Mouse (Mus musculus) testis, adult 2 months (tissue): Measurements from ENCODE around the gene Fads6. TPM values are rescaled to one million over a fixed set of nuclear protein-coding genes. Genes with fewer than 3 reads are reported as not detected.
A peak's percentile ranks its signal among the peaks of the same experiment; 100 is the strongest.

Source experiments
- H3K27ac ChIP-seq: fragments of 200-500 bp; 2 replicates; pipeline ENCODE4 v1.5.1; 2012; ENCODE audit warnings: low read depth, low read length; ENCODE audit not compliant: control insufficient read depth, insufficient read depth
- H3K27me3 ChIP-seq: fragments of 200-500 bp; 2 replicates; pipeline ENCODE4 v1.6.1; 2012; ENCODE audit warnings: mild to moderate bottlenecking, low read length, moderate library complexity; ENCODE audit not compliant: control insufficient read depth, insufficient read depth
- H3K36me3 ChIP-seq: fragments of 200-500 bp; 2 replicates; pipeline ENCODE4 v1.6.1; 2012; ENCODE audit warnings: mild to moderate bottlenecking, low read length; ENCODE audit not compliant: control insufficient read depth, insufficient read depth
- H3K4me1 ChIP-seq: fragments of 200-500 bp; 2 replicates; pipeline ENCODE4 v1.6.1; 2012; ENCODE audit warnings: low read length; ENCODE audit not compliant: control insufficient read depth, insufficient read depth
- H3K4me3 ChIP-seq: fragments of 200-500 bp; 2 replicates; pipeline ENCODE4 v1.5.1; 2012; ENCODE audit warnings: low read depth, mild to moderate bottlenecking, low read length, moderate library complexity, mixed read lengths; ENCODE audit not compliant: control insufficient read depth
- CTCF ChIP-seq: fragments of 200-500 bp; IDR thresholded peaks from 2 replicates; pipeline ENCODE4 v1.5.1; 2012; ENCODE audit warnings: low read depth, mild to moderate bottlenecking, inconsistent platforms, low read length, moderate library complexity; ENCODE audit not compliant: control insufficient read depth, insufficient read depth, insufficient replicate concordance
- POLR2A ChIP-seq: fragments of 200-500 bp; IDR thresholded peaks from 2 replicates; pipeline ENCODE4 v1.6.1; 2012; ENCODE audit warnings: low read depth, mild to moderate bottlenecking, inconsistent platforms, low read length, moderate library complexity; ENCODE audit not compliant: control insufficient read depth
- polyA plus RNA-seq: library from polyadenylated mRNA; depleted of rRNA; stranded (reverse); fragments of >200 nt; gene quantifications from 2 replicates; pipeline ENCODE4 v1.2.3, GENCODE M21; 2012

Fads6 gene
- polyA plus RNA-seq, 1 experiment, result 6.4 TPM

- TF ChIP-seq POLR2A (no peak), CTCF (no peak)
- Histone ChIP-seq H3K27ac (no peak overlapping the region), H3K27me3 (no peaks in the 10 kb centered on the region), H3K36me3 (no peaks in the 10 kb centered on the region), H3K4me3 (no peak overlapping the region), H3K4me1 (peaks cover 6% of the 10 kb centered on the region)
Measured at GRCm38 (mm10) chr11:115336115-115336514, 38.7 kb upstream of the Fads6 start.

GRCm38 (mm10) chr11:115335223-115335622, 37.8 kb upstream of the Fads6 start:
- H3K4me1 ChIP-seq, result peaks cover 6% of the 10 kb centered on the region
- no peak overlapping the region for H3K4me3 ChIP-seq
- no peaks in the 10 kb centered on the region for H3K27me3 ChIP-seq
- no peaks in the 10 kb centered on the region for H3K36me3 ChIP-seq
- no peak overlapping the region for H3K27ac ChIP-seq
- TF ChIP-seq CTCF (no peak), POLR2A (no peak)

GRCm38 (mm10) chr11:115334531-115334930, 37.1 kb upstream of the Fads6 start, which contains the start of gene Otop3:
Gene Otop3 (plus strand): TSS chr11:115334731.
- Histone ChIP-seq H3K27ac (no peak within 1 kb of the TSS), H3K4me3 (no peak within 1 kb of the TSS; the same call in 1 of the 2 replicates), H3K4me1 (peaks cover 8% of the 10 kb centered on the region), H3K27me3 (no peaks in the 10 kb centered on the region), H3K36me3 (no peaks in the 10 kb centered on the region)
- TF ChIP-seq CTCF (no peak), POLR2A (no peak)

GRCm38 (mm10) chr11:115329339-115329738, 31.9 kb upstream of the Fads6 start:
- peaks cover 9% of the 10 kb centered on the region for H3K4me1 ChIP-seq
- H3K36me3 ChIP-seq, result no peaks in the 10 kb centered on the region
- TF ChIP-seq POLR2A (no peak), CTCF (peak; percentile 66; the same call in 1 of the 2 replicates)
- H3K27ac ChIP-seq, result no peak overlapping the region
- H3K27me3 ChIP-seq, result no peaks in the 10 kb centered on the region; the same call in 1 of the 2 replicates
- H3K4me3 ChIP-seq, result peak overlapping the region; percentile 67

GRCm38 (mm10) chr11:115326730-115327129, 29.3 kb upstream of the Fads6 start:
- no peaks in the 10 kb centered on the region for H3K36me3 ChIP-seq
- H3K4me3 ChIP-seq, result no peak overlapping the region
- peaks cover 11% of the 10 kb centered on the region for H3K4me1 ChIP-seq
- TF ChIP-seq POLR2A, result peak; percentile 35; the same call in 1 of the 2 replicates
- TF ChIP-seq CTCF, result no peak
- H3K27ac ChIP-seq, result no peak overlapping the region
- H3K27me3 ChIP-seq, result no peaks in the 10 kb centered on the region; the same call in 1 of the 2 replicates

- TF ChIP-seq POLR2A (no peak), CTCF (no peak)
- H3K4me3 ChIP-seq, result no peak overlapping the region
- no peak overlapping the region for H3K27ac ChIP-seq
- peaks cover 11% of the 10 kb centered on the region for H3K4me1 ChIP-seq
- H3K36me3 ChIP-seq, result no peaks in the 10 kb centered on the region
- no peaks in the 10 kb centered on the region for H3K27me3 ChIP-seq
Measured at GRCm38 (mm10) chr11:115323354-115323753, 25.9 kb upstream of the Fads6 start.

GRCm38 (mm10) chr11:115321906-115322693, 24.6 kb upstream of the Fads6 start, which contains the start of gene Ush1g:
Gene Ush1g (minus strand): TSS chr11:115322041.
- Histone ChIP-seq H3K4me3 (no peak within 1 kb of the TSS; the same call in 1 of the 2 replicates), H3K36me3 (no peaks in the 10 kb centered on the region), H3K4me1 (peaks cover 14% of the 10 kb centered on the region), H3K27me3 (no peaks in the 10 kb centered on the region), H3K27ac (no peak within 1 kb of the TSS)
- TF ChIP-seq POLR2A (no peak), CTCF (peak; percentile 93)
